In the genomic region with DNA sequence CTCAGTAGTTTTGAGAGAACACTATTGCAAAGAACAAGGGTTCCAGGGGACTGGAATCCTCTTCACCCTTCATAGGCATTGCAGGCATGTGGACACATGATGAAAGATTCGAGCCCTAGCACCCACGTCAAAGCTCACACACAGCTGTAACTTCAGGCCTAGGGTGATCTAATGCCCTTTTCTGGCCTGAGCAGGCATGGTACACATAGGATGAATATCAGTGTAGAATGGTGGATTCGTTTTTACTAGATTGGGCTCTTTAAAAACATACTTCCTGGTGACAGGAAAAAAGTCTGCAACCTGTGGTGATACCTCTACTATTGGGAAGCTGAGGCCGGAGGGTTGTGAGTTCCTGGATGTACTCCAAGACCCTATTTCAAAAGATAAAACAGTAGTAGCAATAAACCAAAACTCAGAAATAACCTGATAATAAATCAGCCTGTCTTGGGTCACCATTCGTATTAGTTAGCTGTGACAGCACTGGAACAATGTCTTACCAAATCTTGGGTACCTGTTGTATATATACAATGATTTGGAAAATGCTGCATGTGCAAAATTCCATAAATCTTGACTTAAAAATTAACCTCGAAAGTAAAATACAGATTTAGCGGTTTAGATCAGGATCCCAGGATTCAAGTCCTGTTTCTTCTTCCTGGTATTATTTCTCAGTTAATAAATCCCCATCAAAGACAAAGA, we compare ENCODE assay signal across 8 mouse cellular contexts. TPM values are rescaled to one million over a fixed set of nuclear protein-coding genes. Genes with fewer than 3 reads are reported as not detected.
DNase-seq lines count a peak whose midpoint lies in the region; ATAC-seq and TF ChIP-seq lines count a peak whose summit lies in the region.

No protein-coding gene starts in this region.

- no peak for TF ChIP-seq CTCF in kidney, postnatal 0 days (IDR thresholded peaks at IDR 0.05; ENCODE audit: low read depth)

- H3K4me3 ChIP-seq in kidney, postnatal 0 days (replicated peaks; ENCODE audit: low read depth, low read length): peak overlapping the region; percentile 61
- H3K4me3 ChIP-seq in brown adipose tissue, adult 24 weeks (ENCODE audit: insufficient read depth, low read depth, low read length): peak overlapping the region; percentile 81
- peak overlapping the region; percentile 53 for H3K4me3 ChIP-seq in intestine, embryonic 14.5 days (ENCODE audit: low read depth, low read length)
- peak overlapping the region; percentile 74 for H3K4me3 ChIP-seq in neural tube, embryonic 12.5 days

- peak overlapping the region; percentile 58 for H3K4me2 ChIP-seq in kidney, postnatal 0 days (ENCODE audit: low read length)
- H3K4me2 ChIP-seq in intestine, embryonic 14.5 days (ENCODE audit: low read length): peak overlapping the region; percentile 72
- peak overlapping the region; percentile 64 for H3K4me2 ChIP-seq in neural tube, embryonic 12.5 days (replicated peaks)

- no peak for DNase-seq in kidney, postnatal 0 days (ENCODE audit: low spot score)
- no peak for DNase-seq in kidney, postnatal 4 days
- DNase-seq in intestine, embryonic 14.5 days (ENCODE audit: low spot score): no peak
- DNase-seq in right cerebral cortex, adult 18-20 months: no peak
- DNase-seq in thymus, postnatal 10 days (ENCODE audit: low spot score in 2 of 2): no peak

- no peak for ATAC-seq in kidney, postnatal 0 days (replicated peaks; ENCODE audit: low FRiP score, low read depth)
- ATAC-seq in intestine, embryonic 14.5 days (replicated peaks; ENCODE audit: low FRiP score, low TSS enrichment, low read depth): no peak
- no peak for ATAC-seq in neural tube, embryonic 12.5 days (ENCODE audit: low FRiP score, low read depth)
- no peak for ATAC-seq in CD4-positive, CD25-positive, alpha-beta regulatory T cell, adult 4 months

- peak overlapping the region; percentile 32 for H3K27ac ChIP-seq in kidney, postnatal 0 days
- H3K27ac ChIP-seq in brown adipose tissue, adult 24 weeks (replicated peaks; ENCODE audit: low read depth, low read length): no peak overlapping the region
- peak overlapping the region; percentile 84 for H3K27ac ChIP-seq in intestine, embryonic 14.5 days (ENCODE audit: low read depth)
- H3K27ac ChIP-seq in neural tube, embryonic 12.5 days: no peak overlapping the region

- no peaks in the 10 kb centered on the region for H3K27me3 ChIP-seq in kidney, postnatal 0 days (ENCODE audit: insufficient read depth, low read length)
- no peaks in the 10 kb centered on the region for H3K27me3 ChIP-seq in intestine, embryonic 14.5 days (replicated peaks; ENCODE audit: control insufficient read depth, insufficient read depth, low read length)
- H3K27me3 ChIP-seq in neural tube, embryonic 12.5 days (replicated peaks): no peaks in the 10 kb centered on the region

- no peaks in the 10 kb centered on the region for H3K9me3 ChIP-seq in kidney, postnatal 0 days (replicated peaks; ENCODE audit: low read length)
- H3K9me3 ChIP-seq in intestine, embryonic 14.5 days (ENCODE audit: control insufficient read depth, low read length): no peaks in the 10 kb centered on the region
- no peaks in the 10 kb centered on the region for H3K9me3 ChIP-seq in neural tube, embryonic 12.5 days

- 12% methylated on average over 7 of the region's 7 CpGs for WGBS in kidney, postnatal 0 days
- WGBS in intestine, embryonic 14.5 days: 28% methylated on average over 7 of the region's 7 CpGs
- 29% methylated on average over 7 of the region's 7 CpGs for WGBS in neural tube, embryonic 12.5 days

- H3K9ac ChIP-seq in kidney, postnatal 0 days (ENCODE audit: low read depth, low read length): peak overlapping the region; percentile 61
- peak overlapping the region; percentile 70 for H3K9ac ChIP-seq in intestine, embryonic 14.5 days (ENCODE audit: low read length)
- peak overlapping the region; percentile 79 for H3K9ac ChIP-seq in neural tube, embryonic 12.5 days

- H3K4me1 ChIP-seq in kidney, postnatal 0 days (replicated peaks; ENCODE audit: insufficient read depth, low read length): peaks cover 8% of the 10 kb centered on the region; the same call in 1 of the 2 replicates
- no peaks in the 10 kb centered on the region; the same call in 1 of the 2 replicates for H3K4me1 ChIP-seq in brown adipose tissue, adult 24 weeks (ENCODE audit: control insufficient read depth, insufficient read depth, insufficient read length, low read length)
- peaks cover 8% of the 10 kb centered on the region for H3K4me1 ChIP-seq in intestine, embryonic 14.5 days (replicated peaks; ENCODE audit: control insufficient read depth, insufficient read depth, low read length)
- peaks cover 8% of the 10 kb centered on the region for H3K4me1 ChIP-seq in neural tube, embryonic 12.5 days

- no peaks in the 10 kb centered on the region; the same call in 1 of the 2 replicates for H3K36me3 ChIP-seq in kidney, postnatal 0 days (ENCODE audit: insufficient read depth, low read length)
- H3K36me3 ChIP-seq in intestine, embryonic 14.5 days (ENCODE audit: control insufficient read depth, insufficient read depth, low read length): peaks cover 32% of the 10 kb centered on the region
- peaks cover 21% of the 10 kb centered on the region for H3K36me3 ChIP-seq in neural tube, embryonic 12.5 days

RNA-seq across cellular contexts. Expression of gene Tmem126a, which starts 0.7 kb away (rescaled TPM):
- polyA plus RNA-seq in kidney, postnatal 0 days (2015; fragmentation: Nextera tagmentation; extraction: Ambion mirVana): 144 TPM in 2 replicates
- 177 and 191 TPM in 2 replicates for polyA plus RNA-seq in brown adipose tissue, adult 24 weeks (2012; ENCODE audit: insufficient read depth, insufficient read length, missing spikeins)
- 118 and 124 TPM in 2 replicates for polyA plus RNA-seq in intestine, embryonic 14.5 days (2014; fragmentation: Nextera tagmentation; extraction: Ambion mirVana)
- polyA plus RNA-seq in neural tube, embryonic 12.5 days (2016; fragmentation: Nextera tagmentation; extraction: Ambion mirVana): 109 and 111 TPM in 2 replicates
- 10 to 100 TPM; 67.2 to 77.1 TPM for polyA plus RNA-seq in CD4-positive, CD25-positive, alpha-beta regulatory T cell, adult 4 months (2017; shearing (Covaris generic))

RNA-seq across cellular contexts. Expression of gene Crebzf, which starts 13.8 kb away (rescaled TPM):
- 36.4 and 41.5 TPM in 2 replicates for polyA plus RNA-seq in kidney, postnatal 0 days (2015; fragmentation: Nextera tagmentation; extraction: Ambion mirVana)
- 23.2 and 37.5 TPM in 2 replicates for polyA plus RNA-seq in brown adipose tissue, adult 24 weeks (2012; ENCODE audit: insufficient read depth, insufficient read length, missing spikeins)
- 38.2 and 43.7 TPM in 2 replicates for polyA plus RNA-seq in intestine, embryonic 14.5 days (2014; fragmentation: Nextera tagmentation; extraction: Ambion mirVana)
- 57.6 and 64.9 TPM in 2 replicates for polyA plus RNA-seq in neural tube, embryonic 12.5 days (2016; fragmentation: Nextera tagmentation; extraction: Ambion mirVana)
- polyA plus RNA-seq in CD4-positive, CD25-positive, alpha-beta regulatory T cell, adult 4 months (2017; shearing (Covaris generic)): 10 to 100 TPM; 13.7 to 29.0 TPM

RNA-seq across cellular contexts. Expression of gene Tmem126b, which starts 19.5 kb away (rescaled TPM):
- 34.0 and 34.8 TPM in 2 replicates for polyA plus RNA-seq in kidney, postnatal 0 days (2015; fragmentation: Nextera tagmentation; extraction: Ambion mirVana)
- polyA plus RNA-seq in brown adipose tissue, adult 24 weeks (2012; ENCODE audit: insufficient read depth, insufficient read length, missing spikeins): 47.4 and 60.3 TPM in 2 replicates
- polyA plus RNA-seq in intestine, embryonic 14.5 days (2014; fragmentation: Nextera tagmentation; extraction: Ambion mirVana): 29.1 and 34.4 TPM in 2 replicates
- 41.4 and 43.2 TPM in 2 replicates for polyA plus RNA-seq in neural tube, embryonic 12.5 days (2016; fragmentation: Nextera tagmentation; extraction: Ambion mirVana)
- 10 to 100 TPM; 40.1 to 42.2 TPM for polyA plus RNA-seq in CD4-positive, CD25-positive, alpha-beta regulatory T cell, adult 4 months (2017; shearing (Covaris generic))

RNA-seq across cellular contexts. Expression of gene Dlg2, which starts 20.2 kb away (rescaled TPM):
- 0.77 and 0.87 TPM in 2 replicates for polyA plus RNA-seq in kidney, postnatal 0 days (2015; fragmentation: Nextera tagmentation; extraction: Ambion mirVana)
- polyA plus RNA-seq in brown adipose tissue, adult 24 weeks (2012; ENCODE audit: insufficient read depth, insufficient read length, missing spikeins): 1.4 and 7.6 TPM in 2 replicates
- polyA plus RNA-seq in intestine, embryonic 14.5 days (2014; fragmentation: Nextera tagmentation; extraction: Ambion mirVana): 6.3 and 9.1 TPM in 2 replicates
- 8.0 and 8.1 TPM in 2 replicates for polyA plus RNA-seq in neural tube, embryonic 12.5 days (2016; fragmentation: Nextera tagmentation; extraction: Ambion mirVana)
- polyA plus RNA-seq in CD4-positive, CD25-positive, alpha-beta regulatory T cell, adult 4 months (2017; shearing (Covaris generic)): under 1 TPM; 0.50 to 0.86 TPM

RNA-seq across cellular contexts. Expression of gene Ccdc89, which starts 29.9 kb away (rescaled TPM):
- 1.0 and 1.6 TPM in 2 replicates for polyA plus RNA-seq in kidney, postnatal 0 days (2015; fragmentation: Nextera tagmentation; extraction: Ambion mirVana)
- not detected in 2 replicates for polyA plus RNA-seq in brown adipose tissue, adult 24 weeks (2012; ENCODE audit: insufficient read depth, insufficient read length, missing spikeins)
- polyA plus RNA-seq in intestine, embryonic 14.5 days (2014; fragmentation: Nextera tagmentation; extraction: Ambion mirVana): 1.3 and 1.6 TPM in 2 replicates
- polyA plus RNA-seq in neural tube, embryonic 12.5 days (2016; fragmentation: Nextera tagmentation; extraction: Ambion mirVana): 2.0 and 2.2 TPM in 2 replicates
- not detected for polyA plus RNA-seq in CD4-positive, CD25-positive, alpha-beta regulatory T cell, adult 4 months (2017; shearing (Covaris generic))

Comparison
In these comparisons a context has a peak if more than half of its experiments do, and no peak if none do; other contexts are left out.
1. H3K27ac ChIP-seq: peak in kidney, postnatal 0 days (single experiment) and intestine, embryonic 14.5 days (single experiment); none in brown adipose tissue, adult 24 weeks (single experiment) and neural tube, embryonic 12.5 days (single experiment).
2. Peak in every context shown above with its lines, with median percentiles within 50 percentile points of each other: H3K4me2 ChIP-seq, H3K4me3 ChIP-seq and H3K9ac ChIP-seq.